Mouse (Mus musculus) midbrain, embryonic 10.5 days (tissue): ENCODE data around the gene Actr2. TPM values are rescaled to one million over a fixed set of nuclear protein-coding genes. Genes with fewer than 3 reads are reported as not detected.
"Not testable (repeated sequence)": the region's sequence is repeated elsewhere in the genome, so short reads cannot be mapped to it uniquely, and the experiment has no call there.

ENCODE experiments used
- DNase-seq: peaks from one replicate; pipeline ENCODE4 v3.0.0-alpha.2; 2017; ENCODE audit warnings: low spot score
- H3K27ac ChIP-seq: fragments of 300-500 bp; sonication (generic); replicated peaks from 2 replicates; pipeline ENCODE4 v1.5.1; 2016; ENCODE audit warnings: mild to moderate bottlenecking
- H3K27me3 ChIP-seq: fragments of 300-500 bp; sonication (generic); 2 replicates; pipeline ENCODE4 v1.6.1; 2016; ENCODE audit warnings: low read depth, mild to moderate bottlenecking; ENCODE audit not compliant: poor library complexity, severe bottlenecking
- H3K36me3 ChIP-seq: fragments of 300-500 bp; sonication (generic); 2 replicates; pipeline ENCODE4 v1.6.1; 2016; ENCODE audit warnings: mild to moderate bottlenecking, moderate library complexity
- H3K4me1 ChIP-seq: fragments of 300-500 bp; sonication (generic); 2 replicates; pipeline ENCODE4 v1.6.1; 2016
- H3K4me3 ChIP-seq: fragments of 300-500 bp; sonication (generic); 2 replicates; pipeline ENCODE4 v1.5.1; 2016; ENCODE audit warnings: mild to moderate bottlenecking, moderate library complexity
- H3K9me3 ChIP-seq: fragments of 300-500 bp; sonication (generic); replicated peaks from 2 replicates; pipeline ENCODE4 v1.6.1; 2016; ENCODE audit warnings: mild to moderate bottlenecking
- WGBS: fragments of 180-500 bp; shearing (Covaris S2); methylation state at CpG from one replicate; pipeline ENCODE4 v1.1.7; 2016; 5-methylcytosine and 5-hydroxymethylcytosine counted together
- polyA plus RNA-seq: library from polyadenylated mRNA; unstranded; fragments of >200 nt; fragmentation: Nextera tagmentation; extraction: Ambion mirVana; gene quantifications from 2 replicates; pipeline ENCODE4 v1.2.1, GENCODE M21; 2016

Actr2 gene
- polyA plus RNA-seq, 1 experiment from 2014 or later, result 112 TPM

- DNase-seq, result no peak
- peaks cover 14% of the 10 kb centered on the region for H3K4me1 ChIP-seq
- peak overlapping the region; percentile 65 for H3K27ac ChIP-seq
- no peaks in the 10 kb centered on the region for H3K36me3 ChIP-seq
- no peak overlapping the region for H3K4me3 ChIP-seq
- no peaks in the 10 kb centered on the region for H3K27me3 ChIP-seq
- 67% methylated on average over 11 of the region's 11 CpGs for WGBS
- no peaks in the 10 kb centered on the region; the same call in 1 of the 2 replicates for H3K9me3 ChIP-seq
These were observed 77.3 kb downstream of the Actr2 start for GRCm38 (mm10) chr11:20035343-20035928.

- H3K36me3 ChIP-seq, result no peaks in the 10 kb centered on the region
- H3K4me1 ChIP-seq, result peaks cover 14% of the 10 kb centered on the region
- no peak overlapping the region for H3K4me3 ChIP-seq
- 83% methylated on average over 14 of the region's 14 CpGs for WGBS
- no peak overlapping the region for H3K27ac ChIP-seq
- no peaks in the 10 kb centered on the region; the same call in 1 of the 2 replicates for H3K9me3 ChIP-seq
- DNase-seq, result no peak
- H3K27me3 ChIP-seq, result no peaks in the 10 kb centered on the region
These were observed 78.3 kb downstream of the Actr2 start for GRCm38 (mm10) chr11:20034337-20034947.

GRCm38 (mm10) chr11:20033541-20034160 is 79.1 kb downstream of the Actr2 start:
- Histone ChIP-seq H3K4me1 (peaks cover 11% of the 10 kb centered on the region), H3K4me3 (no peak overlapping the region), H3K36me3 (no peaks in the 10 kb centered on the region), H3K27me3 (no peaks in the 10 kb centered on the region), H3K27ac (no peak overlapping the region), H3K9me3 (no peaks in the 10 kb centered on the region; the same call in 1 of the 2 replicates)
- DNase-seq, result no peak
- 80% methylated on average over 6 of the region's 6 CpGs for WGBS

GRCm38 (mm10) chr11:20031536-20031935 is 81.2 kb downstream of the Actr2 start:
- 42% methylated on average over 8 of the region's 8 CpGs for WGBS
- Histone ChIP-seq H3K27ac (no peak overlapping the region), H3K36me3 (peaks cover 2% of the 10 kb centered on the region; the same call in 1 of the 2 replicates), H3K9me3 (no peaks in the 10 kb centered on the region; the same call in 1 of the 2 replicates), H3K27me3 (no peaks in the 10 kb centered on the region), H3K4me3 (no peak overlapping the region), H3K4me1 (peaks cover 9% of the 10 kb centered on the region)
- peak; percentile 51 for DNase-seq

GRCm38 (mm10) chr11:20030973-20031372 is 81.7 kb downstream of the Actr2 start:
- not testable (repeated sequence) for H3K4me3 ChIP-seq, H3K9me3 ChIP-seq, H3K4me1 ChIP-seq, DNase-seq, H3K36me3 ChIP-seq, H3K27ac ChIP-seq, H3K27me3 ChIP-seq
- 89% methylated on average over 5 of the region's 5 CpGs for WGBS

- no peak for DNase-seq
- Histone ChIP-seq H3K4me1 (no peaks in the 10 kb centered on the region), H3K27ac (no peak overlapping the region), H3K9me3 (no peaks in the 10 kb centered on the region; the same call in 1 of the 2 replicates), H3K27me3 (no peaks in the 10 kb centered on the region), H3K36me3 (peaks cover 28% of the 10 kb centered on the region), H3K4me3 (no peak overlapping the region)
- whole genome bisulfite sequencing, result 93% methylated on average over 4 of the region's 4 CpGs
These were observed 83.7 kb downstream of the Actr2 start for GRCm38 (mm10) chr11:20029014-20029413.

- no peak overlapping the region for H3K4me3 ChIP-seq
- 89% methylated on average over 6 of the region's 6 CpGs for WGBS
- H3K27me3 ChIP-seq, result no peaks in the 10 kb centered on the region
- no peak for DNase-seq
- H3K9me3 ChIP-seq, result no peaks in the 10 kb centered on the region; the same call in 1 of the 2 replicates
- H3K27ac ChIP-seq, result no peak overlapping the region
- H3K36me3 ChIP-seq, result peaks cover 30% of the 10 kb centered on the region
- H3K4me1 ChIP-seq, result no peaks in the 10 kb centered on the region
These were observed 84.3 kb downstream of the Actr2 start for GRCm38 (mm10) chr11:20028396-20028795.

- no peaks in the 10 kb centered on the region for H3K4me1 ChIP-seq
- 88% methylated on average over 9 of the region's 9 CpGs for WGBS
- peaks cover 37% of the 10 kb centered on the region for H3K36me3 ChIP-seq
These were observed 85.0 kb downstream of the Actr2 start for GRCm38 (mm10) chr11:20027719-20028118.

GRCm38 (mm10) chr11:20025899-20026298 is 86.8 kb downstream of the Actr2 start:
- Histone ChIP-seq H3K36me3 (peaks cover 54% of the 10 kb centered on the region), H3K27ac (no peak overlapping the region), H3K4me1 (no peaks in the 10 kb centered on the region), H3K9me3 (peaks cover 9% of the 10 kb centered on the region), H3K4me3 (no peak overlapping the region), H3K27me3 (no peaks in the 10 kb centered on the region)
- DNase-seq, result no peak
- WGBS, result 64% methylated on average over 11 of the region's 11 CpGs

More at GRCm38 (mm10) chr11:20027719-20028118, 85.0 kb downstream of the Actr2 start:
- Histone ChIP-seq H3K4me3 (no peak overlapping the region), H3K27me3 (no peaks in the 10 kb centered on the region), H3K27ac (no peak overlapping the region), H3K9me3 (no peaks in the 10 kb centered on the region; the same call in 1 of the 2 replicates)
- no peak for DNase-seq

- no peaks in the 10 kb centered on the region for H3K27me3 ChIP-seq
- WGBS, result 86% methylated on average over 14 of the region's 14 CpGs
- H3K27ac ChIP-seq, result no peak overlapping the region
- H3K4me1 ChIP-seq, result no peaks in the 10 kb centered on the region
- H3K4me3 ChIP-seq, result no peak overlapping the region
- H3K36me3 ChIP-seq, result peaks cover 83% of the 10 kb centered on the region
- DNase-seq, result no peak
- peaks cover 37% of the 10 kb centered on the region for H3K9me3 ChIP-seq
These were observed 89.7 kb downstream of the Actr2 start for GRCm38 (mm10) chr11:20022911-20023482.

GRCm38 (mm10) chr11:20022462-20022861 is 90.3 kb downstream of the Actr2 start:
- Histone ChIP-seq H3K4me1 (no peaks in the 10 kb centered on the region), H3K27me3 (no peaks in the 10 kb centered on the region), H3K36me3 (peaks cover 89% of the 10 kb centered on the region), H3K4me3 (no peak overlapping the region), H3K27ac (no peak overlapping the region), H3K9me3 (peaks cover 39% of the 10 kb centered on the region)
- 87% methylated on average over 2 of the region's 2 CpGs for WGBS
- DNase-seq, result no peak

GRCm38 (mm10) chr11:20020720-20021119 is 92.0 kb downstream of the Actr2 start:
- peaks cover 95% of the 10 kb centered on the region for H3K36me3 ChIP-seq
- peaks cover 43% of the 10 kb centered on the region for H3K9me3 ChIP-seq
- no peak for DNase-seq
- WGBS, result 97% methylated on average over 35 of the region's 35 CpGs
- H3K27ac ChIP-seq, result no peak overlapping the region
- H3K27me3 ChIP-seq, result no peaks in the 10 kb centered on the region
- H3K4me3 ChIP-seq, result no peak overlapping the region
- H3K4me1 ChIP-seq, result no peaks in the 10 kb centered on the region

GRCm38 (mm10) chr11:20018905-20019304 is 93.8 kb downstream of the Actr2 start:
- H3K36me3 ChIP-seq, result peaks cover 95% of the 10 kb centered on the region

More at GRCm38 (mm10) chr11:20018905-20019304, 93.8 kb downstream of the Actr2 start:
- WGBS, result 95% methylated on average over 2 of the region's 2 CpGs
- H3K4me1 ChIP-seq, result no peaks in the 10 kb centered on the region
- H3K27ac ChIP-seq, result no peak overlapping the region
- no peak overlapping the region for H3K4me3 ChIP-seq
- no peak for DNase-seq
- H3K27me3 ChIP-seq, result no peaks in the 10 kb centered on the region
- H3K9me3 ChIP-seq, result peaks cover 43% of the 10 kb centered on the region
